Mouse (Mus musculus): ENCODE data around the gene Tmem28.

- TF ChIP-seq CTCF (IDR thresholded peaks at IDR 0.05; ENCODE audit: low read depth) (peak; percentile 30), EP300 (IDR thresholded peaks at IDR 0.05; ENCODE audit: low read depth) (no peak)
Observed at GRCm38 (mm10) chrX:99808375-99808774, 12.4 kb upstream of the Tmem28 start.
